Mouse (Mus musculus) brain, embryonic 14.5 days (tissue): Measurements from ENCODE around the gene Col24a1.

Experiments
- CTCF ChIP-seq: fragments of 200-500 bp; IDR thresholded peaks from 2 replicates; pipeline ENCODE4 v1.5.1; 2012; ENCODE audit warnings: inconsistent platforms, mild to moderate bottlenecking, moderate library complexity, borderline replicate concordance; ENCODE audit not compliant: insufficient read depth, insufficient read length; ENCODE audit errors: extremely low read depth
- POLR2A ChIP-seq: fragments of 200-500 bp; IDR thresholded peaks from 2 replicates; pipeline ENCODE4 v1.6.1; 2012; ENCODE audit warnings: mild to moderate bottlenecking, inconsistent platforms, borderline replicate concordance; ENCODE audit not compliant: poor library complexity, insufficient read depth, insufficient read length, severe bottlenecking; ENCODE audit errors: extremely low read depth

GRCm38 (mm10) chr3:145556206-145556605 lies 263.9 kb downstream of the Col24a1 start:
- no peak for TF ChIP-seq CTCF
- TF ChIP-seq POLR2A, result no peak
